Mouse (Mus musculus): ENCODE data around the gene Rassf6.

- no peak for TF ChIP-seq CTCF (IDR thresholded peaks at IDR 0.05; ENCODE audit: low read depth, low read length)
- no peak for TF ChIP-seq POLR2AphosphoS5 (IDR thresholded peaks at IDR 0.05; ENCODE audit: insufficient replicate concordance, low read depth, low read length)
- no peak for TF ChIP-seq GATA1 (IDR thresholded peaks at IDR 0.05; ENCODE audit: borderline replicate concordance, low read length)
- no peak for TF ChIP-seq GATA2 (IDR thresholded peaks at IDR 0.05; ENCODE audit: borderline replicate concordance, low read depth, low read length)
- no peak for TF ChIP-seq TAL1 (conservative IDR thresholded peaks at IDR 0.05; ENCODE audit: low read depth, low read length)
These were observed 52.4 kb downstream of the Rassf6 start for GRCm38 (mm10) chr5:90588104-90588503.

All from G1E (cell line).